Mouse (Mus musculus) forebrain, embryonic 15.5 days (tissue): Measurements from ENCODE around the gene Ramp3. TPM values are rescaled to one million over a fixed set of nuclear protein-coding genes. Genes with fewer than 3 reads are reported as not detected.

Experiments
- ATAC-seq: fragments of 200-750 bp; cut with Nextera tagmentation; replicated peaks from 2 replicates; pipeline ENCODE4 v1.8.0; 2017; ENCODE audit warnings: mild to moderate bottlenecking, moderate TSS enrichment, moderate library complexity
- H3K27ac ChIP-seq: fragments of 300-500 bp; sonication (generic); replicated peaks from 2 replicates; pipeline ENCODE4 v1.5.1; 2015; ENCODE audit warnings: mild to moderate bottlenecking, inconsistent platforms
- H3K27me3 ChIP-seq: fragments of 300-500 bp; sonication (generic); 2 replicates; pipeline ENCODE4 v1.6.1; 2015; ENCODE audit warnings: inconsistent platforms
- H3K36me3 ChIP-seq: fragments of 300-500 bp; sonication (generic); 2 replicates; pipeline ENCODE4 v1.6.1; 2015; ENCODE audit warnings: mild to moderate bottlenecking, inconsistent platforms
- H3K4me1 ChIP-seq: fragments of 300-500 bp; sonication (generic); 2 replicates; pipeline ENCODE4 v1.6.1; 2015; ENCODE audit warnings: inconsistent platforms
- H3K4me2 ChIP-seq: fragments of 300-500 bp; sonication (generic); replicated peaks from 2 replicates; pipeline ENCODE4 v1.6.1; 2015; ENCODE audit warnings: mild to moderate bottlenecking, inconsistent platforms
- H3K4me3 ChIP-seq: fragments of 300-500 bp; sonication (generic); 2 replicates; pipeline ENCODE4 v1.5.1; 2015; ENCODE audit warnings: mild to moderate bottlenecking, inconsistent platforms
- H3K9ac ChIP-seq: fragments of 300-500 bp; sonication (generic); replicated peaks from 2 replicates; pipeline ENCODE4 v1.6.1; 2015; ENCODE audit warnings: mild to moderate bottlenecking, inconsistent platforms
- H3K9me3 ChIP-seq: fragments of 300-500 bp; sonication (generic); 2 replicates; pipeline ENCODE4 v1.6.1; 2016; ENCODE audit warnings: inconsistent platforms
- WGBS: fragments of 180-500 bp; shearing (Covaris S2); methylation state at CpG from one replicate; pipeline ENCODE4 v1.1.7; 2015; ENCODE audit warnings: mixed read lengths; 5-methylcytosine and 5-hydroxymethylcytosine counted together
- polyA plus RNA-seq: library from polyadenylated mRNA; unstranded; fragments of >200 nt; fragmentation: Nextera tagmentation; extraction: Ambion mirVana; gene quantifications from 2 replicates; pipeline ENCODE4 v1.2.1, GENCODE M21; 2015

Gene Ramp3
- polyA plus RNA-seq, 1 experiment from 2014 or later = 6.7 TPM

DNA sequence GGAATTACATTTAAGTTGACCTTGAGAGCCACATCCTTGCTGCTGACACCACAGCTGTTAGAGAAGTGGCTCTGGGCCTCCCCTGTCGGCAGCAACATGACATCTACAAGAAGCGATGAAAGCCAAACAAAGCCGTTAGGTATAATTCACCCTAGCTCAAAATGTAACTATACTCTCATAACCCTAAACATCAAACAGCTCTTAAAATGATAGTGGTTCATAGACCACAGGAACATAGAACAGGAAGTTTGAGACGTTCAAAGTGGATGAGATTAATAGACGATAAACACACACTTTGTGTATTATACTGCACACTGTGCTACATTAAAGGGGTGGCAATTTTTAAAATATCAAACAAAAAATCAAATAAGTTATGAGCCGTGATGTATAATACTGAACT is 46.5 kb downstream of the Ramp3 start:
- 88% methylated on average over 6 of the region's 6 CpGs for WGBS
- Histone ChIP-seq H3K27ac (no peak overlapping the region), H3K9ac (no peak overlapping the region), H3K4me1 (no peaks in the 10 kb centered on the region), H3K4me2 (no peak overlapping the region), H3K27me3 (no peaks in the 10 kb centered on the region), H3K4me3 (no peak overlapping the region), H3K36me3 (no peaks in the 10 kb centered on the region), H3K9me3 (no peaks in the 10 kb centered on the region)
- no peak for ATAC-seq

- no peak overlapping the region for H3K27ac ChIP-seq
- WGBS = 75% methylated on average over 5 of the region's 5 CpGs
- H3K4me2 ChIP-seq = no peak overlapping the region
- H3K4me3 ChIP-seq = no peak overlapping the region
- no peaks in the 10 kb centered on the region for H3K27me3 ChIP-seq
- ATAC-seq = no peak
- H3K4me1 ChIP-seq = no peaks in the 10 kb centered on the region
- no peak overlapping the region for H3K9ac ChIP-seq
- H3K36me3 ChIP-seq = no peaks in the 10 kb centered on the region
- H3K9me3 ChIP-seq = no peaks in the 10 kb centered on the region
These were observed 47.2 kb downstream of the Ramp3 start for GRCm38 (mm10) chr11:6705516-6705915.

GRCm38 (mm10) chr11:6706796-6707195 is 48.5 kb downstream of the Ramp3 start:
- H3K9ac ChIP-seq = no peak overlapping the region
- H3K9me3 ChIP-seq = no peaks in the 10 kb centered on the region
- no peak overlapping the region for H3K4me2 ChIP-seq
- no peak overlapping the region for H3K4me3 ChIP-seq
- H3K27me3 ChIP-seq = no peaks in the 10 kb centered on the region
- no peaks in the 10 kb centered on the region for H3K36me3 ChIP-seq
- ATAC-seq = no peak
- H3K4me1 ChIP-seq = no peaks in the 10 kb centered on the region
- WGBS = 94% methylated on average over 13 of the region's 13 CpGs
- H3K27ac ChIP-seq = no peak overlapping the region

DNA sequence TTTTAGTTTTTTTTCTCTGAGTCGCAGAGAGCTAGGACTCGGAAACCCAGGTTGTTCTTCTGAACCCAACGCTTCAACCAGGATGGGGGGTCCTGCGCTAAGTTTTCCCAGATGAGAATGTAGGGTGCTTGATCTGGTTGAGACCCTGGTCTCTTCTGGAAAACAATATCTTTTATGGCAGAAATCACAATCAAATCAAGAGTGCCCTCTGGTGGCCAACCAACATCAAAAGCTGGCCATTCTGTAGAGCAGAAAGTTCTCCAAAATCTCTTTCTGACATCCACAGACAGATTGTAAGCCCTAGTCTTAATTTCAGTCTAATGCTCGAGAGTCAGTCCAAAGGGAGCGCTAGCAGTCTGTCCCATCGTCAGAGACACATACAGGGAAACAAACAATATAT is 50.1 kb downstream of the Ramp3 start:
- Histone ChIP-seq H3K4me2 (no peak overlapping the region), H3K27ac (no peak overlapping the region), H3K9ac (no peak overlapping the region), H3K27me3 (no peaks in the 10 kb centered on the region), H3K36me3 (no peaks in the 10 kb centered on the region), H3K4me1 (no peaks in the 10 kb centered on the region), H3K9me3 (no peaks in the 10 kb centered on the region), H3K4me3 (no peak overlapping the region)
- 95% methylated on average over 7 of the region's 7 CpGs for WGBS
- no peak for ATAC-seq

GRCm38 (mm10) chr11:6710409-6710808 is 52.1 kb downstream of the Ramp3 start:
- Histone ChIP-seq H3K9ac (no peak overlapping the region), H3K4me2 (no peak overlapping the region), H3K4me3 (no peak overlapping the region), H3K36me3 (no peaks in the 10 kb centered on the region), H3K27ac (no peak overlapping the region), H3K9me3 (no peaks in the 10 kb centered on the region), H3K4me1 (no peaks in the 10 kb centered on the region), H3K27me3 (no peaks in the 10 kb centered on the region)
- WGBS = 90% methylated on average over 2 of the region's 2 CpGs
- no peak for ATAC-seq

- Histone ChIP-seq H3K4me3 (no peak overlapping the region), H3K4me2 (no peak overlapping the region), H3K27ac (no peak overlapping the region), H3K4me1 (no peaks in the 10 kb centered on the region), H3K27me3 (no peaks in the 10 kb centered on the region), H3K9me3 (no peaks in the 10 kb centered on the region), H3K36me3 (no peaks in the 10 kb centered on the region), H3K9ac (no peak overlapping the region)
- no peak for ATAC-seq
- 95% methylated on average over 5 of the region's 5 CpGs for WGBS
These were observed 62.4 kb downstream of the Ramp3 start for GRCm38 (mm10) chr11:6720746-6721145.

GRCm38 (mm10) chr11:6726921-6727320 is 68.6 kb downstream of the Ramp3 start:
- Histone ChIP-seq H3K4me3 (no peak overlapping the region), H3K4me2 (no peak overlapping the region), H3K9ac (no peak overlapping the region), H3K27ac (no peak overlapping the region), H3K36me3 (no peaks in the 10 kb centered on the region), H3K9me3 (no peaks in the 10 kb centered on the region), H3K4me1 (no peaks in the 10 kb centered on the region), H3K27me3 (no peaks in the 10 kb centered on the region)
- no peak for ATAC-seq
- WGBS = 88% methylated on average over 5 of the region's 5 CpGs

Other genes starting within 250 kb of the Ramp3 start
- 3,682 and 3,685 TPM in 2 replicates for gene Ppia, start 243.1 kb upstream of the Ramp3 start, polyA plus RNA-seq
- gene H2afv, start 214.1 kb upstream of the Ramp3 start, polyA plus RNA-seq = 576 and 626 TPM in 2 replicates
- 13.5 and 14.8 TPM in 2 replicates for gene Purb, start 182.6 kb upstream of the Ramp3 start, polyA plus RNA-seq
- 0.34 and 0.41 TPM in 2 replicates for gene Myo1g, start 137.6 kb upstream of the Ramp3 start, polyA plus RNA-seq
- 104 and 107 TPM in 2 replicates for gene Ccm2, start 111.6 kb upstream of the Ramp3 start, polyA plus RNA-seq
- gene Nacad, start 52.5 kb upstream of the Ramp3 start, polyA plus RNA-seq = 66.9 and 67.4 TPM in 2 replicates
- gene Tbrg4, start 32.5 kb upstream of the Ramp3 start, polyA plus RNA-seq = 27.5 and 31.5 TPM in 2 replicates
- gene Wap, start 19.9 kb upstream of the Ramp3 start, polyA plus RNA-seq = not detected in 2 replicates
- not detected in 2 replicates for gene Gm11983, start 179.1 kb downstream of the Ramp3 start, polyA plus RNA-seq